Mouse (Mus musculus): ENCODE data around the gene H3f3b. TPM values are rescaled to one million over a fixed set of nuclear protein-coding genes. Genes with fewer than 3 reads are reported as not detected.

Gene H3f3b
- polyA plus RNA-seq, 1 experiment from 2014 or later = 1,985 TPM

DNA sequence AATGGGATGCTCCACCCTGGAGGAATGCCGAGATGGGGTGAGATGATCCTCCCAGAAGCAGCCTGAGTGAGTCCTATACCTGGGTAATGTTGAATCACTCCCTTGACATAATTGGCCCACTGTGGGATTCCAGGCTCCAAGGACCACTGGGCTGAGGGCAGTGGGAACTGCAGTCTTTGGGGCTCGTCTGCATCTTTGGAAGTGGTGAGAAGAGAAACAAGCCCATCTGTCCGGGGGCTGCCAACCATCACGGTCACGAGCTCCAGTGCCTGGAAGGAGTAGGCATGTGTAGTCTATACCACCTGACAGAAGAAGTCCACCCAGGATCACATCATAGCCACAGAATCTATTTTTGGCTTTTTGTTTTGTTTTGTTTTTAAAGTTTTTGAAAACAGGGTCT lies 16.8 kb downstream of the H3f3b start:
- Histone ChIP-seq H3K36me3 (peaks cover 45% of the 10 kb centered on the region), H3K9me3 (replicated peaks) (no peaks in the 10 kb centered on the region), H3K4me1 (peaks cover 52% of the 10 kb centered on the region), H3K4me3 (0 out of 2 replicates have a peak overlapping the region, but pooled peaks have one; percentile 73), H3K27ac (no peak overlapping the region), H3K27me3 (ENCODE audit: low read depth, poor library complexity, severe bottlenecking) (no peaks in the 10 kb centered on the region)
- 88% methylated on average over 5 of the region's 5 CpGs for WGBS
- DNase-seq (ENCODE audit: low spot score) = no peak

DNA sequence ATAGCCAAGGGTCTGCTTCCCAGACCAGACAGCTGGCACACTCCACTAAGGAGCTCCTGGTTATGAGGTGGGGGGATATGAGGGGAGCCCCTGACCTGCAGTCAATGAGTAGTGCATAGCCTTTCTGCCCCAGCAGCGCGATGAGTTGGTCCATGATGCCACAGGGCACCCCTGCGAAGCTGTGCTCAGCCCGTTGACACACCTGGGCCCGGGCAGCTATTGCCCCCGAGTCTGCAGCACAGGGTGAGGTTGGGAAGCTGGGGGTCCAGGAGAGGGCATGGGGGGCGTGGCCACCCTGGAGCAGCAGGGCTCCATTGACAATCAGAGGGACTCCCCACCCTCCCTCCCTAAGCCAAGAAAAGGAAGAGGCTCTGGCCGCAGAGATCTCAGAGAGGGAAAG lies 17.6 kb downstream of the H3f3b start:
- peaks cover 45% of the 10 kb centered on the region for H3K36me3 ChIP-seq
- H3K27ac ChIP-seq = no peak overlapping the region
- no peak for DNase-seq (ENCODE audit: low spot score)

DNA sequence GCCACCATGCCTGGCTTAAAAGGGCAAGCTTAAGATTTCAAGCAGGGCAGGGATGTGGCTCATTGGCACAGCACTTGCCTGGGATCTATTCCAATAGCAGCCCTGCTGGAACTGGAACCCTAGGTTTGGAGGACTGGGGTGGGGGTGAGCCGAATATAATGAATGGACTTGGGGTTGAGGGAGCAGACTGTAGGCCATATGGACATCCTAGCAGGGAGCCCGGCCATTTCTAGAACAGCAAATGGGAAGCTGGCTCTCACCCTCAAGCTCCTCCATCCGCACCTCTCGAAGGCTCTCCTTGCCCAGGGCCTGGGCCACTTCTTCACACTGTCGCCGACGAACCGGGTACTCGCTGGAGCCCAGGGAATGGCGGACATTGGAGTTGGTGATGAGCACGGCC lies 18.1 kb downstream of the H3f3b start:
- 92% methylated on average over 11 of the region's 11 CpGs for WGBS
- no peak for DNase-seq (ENCODE audit: low spot score)
- Histone ChIP-seq H3K4me3 (no peak overlapping the region), H3K9me3 (replicated peaks) (no peaks in the 10 kb centered on the region), H3K36me3 (peaks cover 45% of the 10 kb centered on the region), H3K4me1 (peaks cover 62% of the 10 kb centered on the region), H3K27me3 (ENCODE audit: low read depth, poor library complexity, severe bottlenecking) (no peaks in the 10 kb centered on the region), H3K27ac (0 out of 2 replicates have a peak overlapping the region, but pooled peaks have one; percentile 27)

More for the DNA sequence above, 17.6 kb downstream of the H3f3b start:
- 94% methylated on average over 8 of the region's 8 CpGs for WGBS
- Histone ChIP-seq H3K4me3 (no peak overlapping the region), H3K4me1 (peaks cover 60% of the 10 kb centered on the region), H3K9me3 (replicated peaks) (no peaks in the 10 kb centered on the region), H3K27me3 (ENCODE audit: low read depth, poor library complexity, severe bottlenecking) (no peaks in the 10 kb centered on the region)

DNA sequence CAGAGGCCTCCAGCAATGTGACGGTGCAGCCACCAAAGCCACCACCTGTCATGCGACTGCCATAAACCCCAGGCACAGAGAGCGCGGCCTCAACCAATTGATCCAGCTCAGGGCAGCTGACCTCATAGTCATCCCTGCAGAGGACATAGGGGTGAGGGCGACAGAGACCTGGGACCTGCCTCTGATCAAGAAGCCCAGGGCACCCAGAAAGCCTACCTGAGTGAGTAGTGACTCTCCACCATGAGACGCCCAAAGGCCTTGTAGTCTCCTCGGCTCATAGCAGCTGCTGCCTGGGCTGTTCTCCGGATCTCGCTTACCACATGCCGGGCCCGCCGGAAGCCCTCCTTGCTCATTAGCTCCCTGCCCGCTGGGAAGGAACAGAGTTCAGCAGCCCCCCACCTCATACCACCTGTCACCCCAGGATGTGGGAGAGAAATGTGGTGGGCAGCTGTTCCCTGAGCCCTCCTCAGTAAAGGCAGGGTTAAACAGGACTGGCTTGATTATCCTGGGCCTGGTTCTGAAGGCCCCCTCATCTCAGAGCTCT lies 18.9 kb downstream of the H3f3b start:
- H3K27ac ChIP-seq = peak overlapping the region; percentile 27; the same call in 1 of the 2 replicates
- H3K9me3 ChIP-seq (replicated peaks) = no peaks in the 10 kb centered on the region
- no peaks in the 10 kb centered on the region for H3K27me3 ChIP-seq (ENCODE audit: low read depth, poor library complexity, severe bottlenecking)
- 87% methylated on average over 13 of the region's 13 CpGs for WGBS
- DNase-seq (ENCODE audit: low spot score) = no peak
- peaks cover 45% of the 10 kb centered on the region for H3K36me3 ChIP-seq
- H3K4me1 ChIP-seq = peaks cover 66% of the 10 kb centered on the region
- H3K4me3 ChIP-seq = no peak overlapping the region

DNA sequence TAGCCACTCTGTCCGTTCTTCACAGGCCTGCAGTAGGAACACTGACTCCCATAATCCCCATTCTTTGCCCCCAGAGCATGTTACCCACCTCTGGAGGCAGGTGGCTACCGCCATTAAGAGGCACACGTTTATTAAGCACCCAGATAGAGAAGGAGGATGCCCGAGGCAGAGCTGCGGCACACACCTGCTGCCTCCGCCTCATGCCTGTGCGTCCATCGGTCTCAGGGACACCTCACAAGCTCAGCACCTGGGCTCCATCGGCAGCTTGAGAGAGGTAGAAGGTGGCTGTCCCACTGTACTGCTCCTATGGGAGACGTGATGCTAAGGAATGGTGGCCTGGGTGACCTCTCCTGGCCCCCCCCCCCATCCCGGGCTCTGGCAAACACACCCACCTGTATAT lies 19.4 kb downstream of the H3f3b start:
- DNase-seq (ENCODE audit: low spot score) = no peak
- H3K36me3 ChIP-seq = peaks cover 45% of the 10 kb centered on the region
- H3K4me1 ChIP-seq = peaks cover 66% of the 10 kb centered on the region
- H3K27ac ChIP-seq = no peak overlapping the region
- no peaks in the 10 kb centered on the region for H3K27me3 ChIP-seq (ENCODE audit: low read depth, poor library complexity, severe bottlenecking)
- H3K4me3 ChIP-seq = no peak overlapping the region
- no peaks in the 10 kb centered on the region for H3K9me3 ChIP-seq (replicated peaks)
- WGBS = 93% methylated on average over 11 of the region's 11 CpGs

DNA sequence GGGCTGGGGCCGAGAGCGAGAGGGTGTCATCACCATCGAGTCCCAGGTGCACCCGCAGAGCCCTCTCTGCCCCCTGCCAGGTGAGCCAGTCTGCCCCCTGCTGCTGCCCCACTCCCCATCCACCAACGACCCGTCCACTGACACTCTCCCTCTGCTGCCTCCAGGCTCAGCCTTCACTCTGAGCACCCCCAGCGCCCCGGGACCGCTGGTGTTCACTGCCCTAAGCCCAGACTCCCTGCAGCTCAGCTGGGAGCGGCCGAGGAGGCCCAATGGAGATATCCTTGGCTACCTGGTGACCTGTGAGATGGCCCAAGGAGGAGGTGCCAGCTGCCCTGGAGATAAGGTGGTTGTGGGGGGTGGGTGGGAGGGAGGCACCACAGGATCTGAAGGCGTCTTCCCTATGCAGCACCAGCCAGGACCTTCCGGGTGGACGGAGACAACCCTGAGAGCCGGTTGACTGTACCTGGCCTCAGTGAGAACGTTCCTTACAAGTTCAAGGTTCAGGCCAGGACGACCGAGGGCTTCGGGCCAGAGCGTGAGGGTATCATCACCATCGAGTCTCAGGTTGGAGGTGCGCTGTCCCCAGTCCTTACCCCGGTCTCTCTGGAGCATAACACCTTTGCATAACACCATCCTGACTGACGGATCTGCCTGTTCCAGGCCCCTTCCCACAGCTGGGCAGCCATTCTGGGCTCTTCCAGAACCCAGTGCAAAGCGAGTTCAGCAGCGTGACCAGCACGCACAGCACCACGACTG lies 20.5 kb downstream of the H3f3b start:
- H3K27me3 ChIP-seq (ENCODE audit: low read depth, poor library complexity, severe bottlenecking) = no peaks in the 10 kb centered on the region
- DNase-seq (ENCODE audit: low spot score) = no peak
- no peak overlapping the region for H3K27ac ChIP-seq
- peaks cover 55% of the 10 kb centered on the region for H3K4me1 ChIP-seq
- 88% methylated on average over 28 of the region's 28 CpGs for WGBS
- H3K36me3 ChIP-seq = peaks cover 45% of the 10 kb centered on the region
- H3K9me3 ChIP-seq (replicated peaks) = no peaks in the 10 kb centered on the region
- H3K4me3 ChIP-seq = 0 out of 2 replicates have a peak overlapping the region, but pooled peaks have one; percentile 9

DNA sequence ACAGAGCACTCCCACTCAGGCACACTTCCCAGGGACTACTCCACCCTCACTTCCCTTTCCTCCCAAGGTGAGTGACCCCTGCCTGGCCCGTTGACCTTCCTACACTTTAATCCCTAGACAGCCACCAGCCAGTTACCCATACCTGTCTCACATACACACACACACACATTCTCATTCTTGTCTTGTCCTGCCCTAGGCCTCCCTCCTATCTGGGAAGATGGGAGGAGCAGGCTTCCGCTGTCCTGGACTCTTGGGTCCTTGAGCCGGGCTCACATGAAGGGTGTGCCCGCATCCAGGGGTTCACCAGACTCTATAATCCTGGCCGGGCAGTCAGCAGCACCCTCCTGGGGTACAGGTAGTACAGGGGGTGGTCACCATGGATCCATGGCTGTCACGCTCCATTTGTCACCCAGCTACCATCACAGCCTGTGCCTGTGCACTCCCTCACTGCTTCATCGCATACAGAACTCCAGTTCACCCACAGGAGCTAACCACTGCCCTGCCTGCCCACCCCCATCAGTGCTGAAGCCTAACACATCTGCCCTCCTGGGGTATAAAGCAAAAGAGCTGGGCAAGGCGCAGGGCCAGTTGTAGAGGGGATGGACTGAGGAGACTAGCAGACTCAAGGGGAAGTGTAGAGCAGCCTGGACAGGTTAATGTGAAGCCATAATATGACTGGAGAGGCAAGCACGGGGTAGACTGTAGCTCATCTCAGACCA lies 21.9 kb downstream of the H3f3b start:
- H3K4me3 ChIP-seq = peak overlapping the region; percentile 50
- H3K27me3 ChIP-seq (ENCODE audit: low read depth, poor library complexity, severe bottlenecking) = 0 out of 2 replicates have a peak, but pooled peaks cover 2% of the 10 kb centered on the region
- peaks cover 43% of the 10 kb centered on the region for H3K36me3 ChIP-seq
- peak overlapping the region; percentile 78 for H3K27ac ChIP-seq
- no peaks in the 10 kb centered on the region for H3K9me3 ChIP-seq (replicated peaks)
- H3K4me1 ChIP-seq = peaks cover 41% of the 10 kb centered on the region
- WGBS = 68% methylated on average over 9 of the region's 9 CpGs
- no peak for DNase-seq (ENCODE audit: low spot score)

DNA sequence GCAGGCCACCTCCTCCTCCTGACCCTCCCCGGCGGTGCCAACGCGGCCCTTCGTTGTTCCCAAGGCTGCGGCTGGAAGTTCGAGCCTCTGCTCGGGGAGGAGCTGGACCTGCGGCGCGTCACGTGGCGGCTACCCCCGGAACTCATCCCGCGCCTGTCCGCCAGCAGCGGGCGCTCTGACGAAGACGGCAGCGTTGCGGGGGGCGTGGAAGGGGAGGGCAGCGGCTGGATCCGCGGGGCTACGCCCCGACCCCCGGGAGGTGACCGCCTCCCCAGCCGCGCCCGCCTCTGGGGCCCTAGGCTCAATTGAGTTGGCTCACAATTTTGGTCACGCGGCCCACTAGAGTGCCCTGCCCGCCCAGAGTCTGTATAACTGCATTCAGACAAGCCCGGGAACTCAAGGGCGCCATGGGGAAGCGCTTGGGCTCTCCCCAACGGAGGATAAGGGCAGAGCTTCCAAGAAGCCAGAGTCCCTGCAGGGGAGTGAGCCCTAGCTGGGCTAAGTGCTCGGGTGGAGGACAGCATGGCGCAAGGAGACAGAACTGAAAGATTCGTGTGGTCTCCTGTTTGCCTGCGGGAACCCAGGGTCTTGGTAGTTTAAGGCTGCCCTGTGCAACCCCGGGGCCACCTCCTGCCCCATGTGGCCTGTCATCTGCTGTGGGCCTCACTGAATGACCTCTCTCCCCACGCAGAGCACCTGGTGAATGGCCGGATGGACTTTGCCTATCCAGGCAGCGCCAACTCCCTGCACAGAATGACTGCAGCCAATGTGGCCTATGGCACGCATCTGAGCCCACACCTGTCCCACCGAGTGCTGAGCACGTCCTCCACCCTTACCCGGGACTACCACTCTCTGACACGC lies 22.7 kb downstream of the H3f3b start:
- peaks cover 42% of the 10 kb centered on the region for H3K4me1 ChIP-seq
- H3K27me3 ChIP-seq (ENCODE audit: low read depth, poor library complexity, severe bottlenecking) = peaks cover 10% of the 10 kb centered on the region; the same call in 1 of the 2 replicates

DNA sequence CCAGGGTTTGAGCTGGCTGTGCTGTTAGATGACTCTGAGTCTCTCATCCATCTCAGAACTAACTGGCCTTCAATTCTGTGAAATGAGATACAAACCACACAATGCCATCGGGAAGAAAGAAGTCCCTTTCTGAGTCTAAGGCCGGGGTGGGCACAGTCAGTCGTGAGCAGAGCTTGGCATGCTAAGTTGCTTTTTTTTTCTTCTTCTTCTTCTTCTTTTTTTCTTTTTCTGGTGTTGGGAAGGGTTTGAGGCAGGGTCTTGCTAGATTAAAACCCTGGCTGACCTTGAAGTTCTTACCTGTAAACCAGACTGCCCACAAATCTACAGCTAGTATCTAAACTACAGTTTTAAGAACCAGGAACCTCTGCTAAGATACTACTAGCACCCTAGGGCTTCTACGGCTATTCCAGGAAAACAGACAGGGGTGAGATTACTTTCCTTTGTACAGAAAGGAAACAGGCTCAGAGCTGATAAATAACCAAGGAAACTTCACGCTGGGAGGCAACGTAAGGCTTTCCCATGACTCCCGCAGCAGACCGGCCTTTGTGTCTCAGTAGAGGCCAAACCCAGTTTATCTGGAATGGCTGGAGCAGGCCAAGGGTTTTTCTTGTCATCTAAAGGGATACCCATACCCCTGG lies 23.5 kb downstream of the H3f3b start:
- H3K4me1 ChIP-seq = peaks cover 41% of the 10 kb centered on the region

More for the DNA sequence above, 22.7 kb downstream of the H3f3b start:
- Histone ChIP-seq H3K4me3 (peak overlapping the region; percentile 50), H3K27ac (peak overlapping the region; percentile 78), H3K9me3 (replicated peaks) (no peaks in the 10 kb centered on the region), H3K36me3 (peaks cover 36% of the 10 kb centered on the region)
- DNase-seq (ENCODE audit: low spot score) = peak; percentile 89
- WGBS = 6% methylated on average over 54 of the region's 54 CpGs

DNA sequence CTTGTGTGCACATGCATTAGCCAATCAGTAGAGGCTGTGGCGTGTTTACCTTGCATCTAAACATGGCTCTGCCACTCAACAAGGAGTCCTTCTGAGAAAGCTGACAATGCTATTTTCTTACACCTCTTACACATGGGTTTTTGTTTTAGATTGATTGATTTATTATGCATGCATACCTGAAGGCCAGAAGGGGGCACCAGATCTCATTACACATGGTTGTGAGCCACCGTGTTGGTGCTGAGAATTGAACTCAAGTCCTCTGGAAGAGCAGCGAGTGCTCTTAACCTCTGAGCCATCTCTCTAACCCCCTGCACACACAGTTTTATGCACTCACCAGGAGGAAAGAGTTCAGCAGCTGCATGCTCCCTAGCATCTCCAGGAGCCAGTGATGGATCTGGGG lies 24.9 kb downstream of the H3f3b start:
- peaks cover 15% of the 10 kb centered on the region for H3K36me3 ChIP-seq
- H3K27ac ChIP-seq = no peak overlapping the region
- peaks cover 32% of the 10 kb centered on the region for H3K4me1 ChIP-seq
- no peak for DNase-seq (ENCODE audit: low spot score)
- WGBS = 88% methylated on average over 3 of the region's 3 CpGs
- no peak overlapping the region for H3K4me3 ChIP-seq
- H3K9me3 ChIP-seq (replicated peaks) = no peaks in the 10 kb centered on the region
- peaks cover 14% of the 10 kb centered on the region; the same call in 1 of the 2 replicates for H3K27me3 ChIP-seq (ENCODE audit: low read depth, poor library complexity, severe bottlenecking)

More for the DNA sequence above, 23.5 kb downstream of the H3f3b start:
- H3K36me3 ChIP-seq = peaks cover 28% of the 10 kb centered on the region
- H3K27ac ChIP-seq = peak overlapping the region; percentile 78
- DNase-seq (ENCODE audit: low spot score) = no peak
- H3K9me3 ChIP-seq (replicated peaks) = no peaks in the 10 kb centered on the region
- peak overlapping the region; percentile 50 for H3K4me3 ChIP-seq
- peaks cover 14% of the 10 kb centered on the region; the same call in 1 of the 2 replicates for H3K27me3 ChIP-seq (ENCODE audit: low read depth, poor library complexity, severe bottlenecking)
- 51% methylated on average over 8 of the region's 8 CpGs for whole genome bisulfite sequencing

DNA sequence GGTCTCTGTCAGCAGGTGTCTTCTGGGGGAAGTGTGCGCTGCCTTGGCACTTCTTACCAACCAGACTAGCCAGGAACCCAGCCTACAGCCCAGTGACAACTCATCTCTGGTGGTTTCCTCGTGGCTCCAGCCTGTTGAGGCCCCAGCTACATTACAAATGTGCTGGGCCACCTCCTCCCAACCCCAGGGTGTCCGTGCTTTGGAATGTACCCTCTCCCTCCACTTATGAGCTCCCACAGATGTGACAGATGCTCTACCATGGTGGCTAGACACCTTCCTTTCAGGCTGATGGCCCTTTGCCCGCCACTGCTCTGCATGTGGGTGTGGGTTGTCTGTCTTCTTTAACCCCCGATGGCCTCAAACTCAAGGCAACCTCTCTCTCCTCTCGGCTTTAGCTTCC lies 26.0 kb downstream of the H3f3b start:
- no peaks in the 10 kb centered on the region for H3K9me3 ChIP-seq (replicated peaks)
- no peak for DNase-seq (ENCODE audit: low spot score)
- peaks cover 27% of the 10 kb centered on the region for H3K4me1 ChIP-seq
- H3K27ac ChIP-seq = no peak overlapping the region
- H3K4me3 ChIP-seq = no peak overlapping the region
- WGBS = 67% methylated on average over 6 of the region's 6 CpGs
- H3K27me3 ChIP-seq (ENCODE audit: low read depth, poor library complexity, severe bottlenecking) = peaks cover 14% of the 10 kb centered on the region; the same call in 1 of the 2 replicates
- peaks cover 3% of the 10 kb centered on the region; the same call in 1 of the 2 replicates for H3K36me3 ChIP-seq

DNA sequence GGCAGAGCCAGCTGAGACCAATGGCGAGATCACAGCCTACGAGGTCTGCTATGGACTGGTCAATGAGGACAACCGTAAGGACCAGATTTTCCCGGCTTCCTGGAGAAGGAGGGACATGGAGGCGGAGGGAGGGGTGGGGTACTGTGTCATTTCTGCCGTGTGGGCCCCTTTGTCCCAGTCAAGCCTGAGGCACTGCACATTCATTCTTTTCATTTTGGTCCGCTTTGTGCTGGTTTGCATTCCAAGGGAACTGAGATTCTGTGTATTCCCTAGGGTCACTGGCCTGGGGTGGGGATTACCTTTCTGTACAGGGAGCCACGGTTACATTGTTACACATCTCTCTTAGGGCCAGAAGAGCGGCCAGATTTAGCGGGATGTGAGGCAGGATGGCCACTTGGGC lies 27.2 kb downstream of the H3f3b start:
- DNase-seq (ENCODE audit: low spot score) = no peak
- no peak overlapping the region for H3K4me3 ChIP-seq
- WGBS = 57% methylated on average over 10 of the region's 10 CpGs
- peaks cover 14% of the 10 kb centered on the region; the same call in 1 of the 2 replicates for H3K27me3 ChIP-seq (ENCODE audit: low read depth, poor library complexity, severe bottlenecking)
- no peaks in the 10 kb centered on the region for H3K9me3 ChIP-seq (replicated peaks)
- no peaks in the 10 kb centered on the region for H3K36me3 ChIP-seq
- H3K27ac ChIP-seq = no peak overlapping the region
- peaks cover 20% of the 10 kb centered on the region for H3K4me1 ChIP-seq
